Mouse (Mus musculus) heart, postnatal 0 days (tissue): ENCODE measurements at regions not wholly inside any gene's neighbourhood (a gene's known extent, or its start where the extent isn't known, plus 50 kb on each side); places are given as distances from the start of the nearest gene placed in this dataset.

Source experiments
- ATAC-seq: fragments of 200-750 bp; cut with Nextera tagmentation; 2 replicates; pipeline ENCODE4 v1.8.0; 2017; ENCODE audit warnings: low read depth, moderate number of reproducible peaks, moderate library complexity; ENCODE audit not compliant: insufficient read depth
- DNase-seq: peaks from one replicate; pipeline ENCODE4 v3.0.0-alpha.2; 2016; ENCODE audit warnings: low spot score
- H3K27ac ChIP-seq: fragments of 300-500 bp; sonication (generic); 2 replicates; pipeline ENCODE4 v1.5.1; 2014; ENCODE audit warnings: low read depth, mild to moderate bottlenecking
- H3K27me3 ChIP-seq: fragments of 300-500 bp; sonication (generic); 2 replicates; pipeline ENCODE4 v1.6.1; 2014; ENCODE audit warnings: low read length, mixed read lengths; ENCODE audit not compliant: control insufficient read depth, insufficient read depth
- H3K36me3 ChIP-seq: fragments of 300-500 bp; sonication (generic); replicated peaks from 2 replicates; pipeline ENCODE4 v1.6.1; 2014; ENCODE audit warnings: low read length, mixed read lengths; ENCODE audit not compliant: control insufficient read depth, insufficient read depth
- H3K4me1 ChIP-seq: fragments of 300-500 bp; sonication (generic); 2 replicates; pipeline ENCODE4 v1.6.1; 2014; ENCODE audit warnings: antibody characterized with exemption; ENCODE audit not compliant: control insufficient read depth, insufficient read depth
- H3K4me2 ChIP-seq: fragments of 300-500 bp; sonication (generic); 2 replicates; pipeline ENCODE4 v1.6.1; 2014; ENCODE audit warnings: low read depth, mild to moderate bottlenecking, low read length, moderate library complexity
- H3K4me3 ChIP-seq: fragments of 300-500 bp; sonication (generic); 2 replicates; pipeline ENCODE4 v1.5.1; 2014; ENCODE audit warnings: low read depth, low read length
- H3K9ac ChIP-seq: fragments of 300-500 bp; sonication (generic); replicated peaks from 2 replicates; pipeline ENCODE4 v1.6.1; 2014; ENCODE audit warnings: low read depth, low read length, mixed read lengths
- H3K9me3 ChIP-seq: fragments of 300-500 bp; sonication (generic); replicated peaks from 2 replicates; pipeline ENCODE4 v1.6.1; 2016; ENCODE audit warnings: low read length; ENCODE audit not compliant: control insufficient read depth
- CTCF ChIP-seq: IDR thresholded peaks from 2 replicates; pipeline ENCODE4 v1.5.1; 2016; ENCODE audit warnings: antibody characterized with exemption, control low read depth, low read depth
- EP300 ChIP-seq: IDR thresholded peaks from 2 replicates; pipeline ENCODE4 v1.6.1; 2016; ENCODE audit warnings: antibody characterized with exemption, low read depth
- WGBS: fragments of 180-500 bp; shearing (Covaris S2); extraction: QIAGEN DNeasy Blood & Tissue Kit; methylation state at CpG from one replicate; pipeline ENCODE4 v1.1.7; 2014; 5-methylcytosine and 5-hydroxymethylcytosine counted together

- Histone ChIP-seq H3K27ac (no peak overlapping the region), H3K4me2 (no peak overlapping the region), H3K9me3 (no peaks in the 10 kb centered on the region), H3K4me3 (no peak overlapping the region), H3K4me1 (no peaks in the 10 kb centered on the region), H3K9ac (no peak overlapping the region), H3K36me3 (no peaks in the 10 kb centered on the region), H3K27me3 (no peaks in the 10 kb centered on the region)
- DNase-seq = no peak
- TF ChIP-seq EP300 = no peak
- no peak for TF ChIP-seq CTCF
- WGBS = 65% methylated on average over 6 of the region's 6 CpGs
- no peak for ATAC-seq
Measured at GRCm38 (mm10) chr14:104264919-104265764, 202.7 kb downstream of the Pou4f1 start.

GRCm38 (mm10) chr14:104216965-104217364, 250.8 kb downstream of the Pou4f1 start:
- WGBS = 64% methylated on average over 5 of the region's 5 CpGs
- H3K36me3 ChIP-seq = no peaks in the 10 kb centered on the region
- no peak overlapping the region for H3K27ac ChIP-seq
- no peaks in the 10 kb centered on the region for H3K4me1 ChIP-seq
- H3K9ac ChIP-seq = no peak overlapping the region
- DNase-seq (no peak), ATAC-seq (no peak)
- no peaks in the 10 kb centered on the region for H3K27me3 ChIP-seq
- no peak overlapping the region for H3K4me2 ChIP-seq
- no peak for TF ChIP-seq CTCF
- TF ChIP-seq EP300 = no peak
- no peaks in the 10 kb centered on the region for H3K9me3 ChIP-seq
- no peak overlapping the region for H3K4me3 ChIP-seq

- ATAC-seq (no peak), DNase-seq (no peak)
- no peaks in the 10 kb centered on the region for H3K27me3 ChIP-seq
- no peak overlapping the region for H3K4me3 ChIP-seq
- 48% methylated on average over 3 of the region's 3 CpGs for WGBS
- H3K9ac ChIP-seq = no peak overlapping the region
- H3K4me1 ChIP-seq = no peaks in the 10 kb centered on the region
- H3K4me2 ChIP-seq = no peak overlapping the region
- H3K27ac ChIP-seq = no peak overlapping the region; the same call in 1 of the 2 replicates
- no peaks in the 10 kb centered on the region for H3K9me3 ChIP-seq
- TF ChIP-seq EP300 (no peak), CTCF (no peak)
- no peaks in the 10 kb centered on the region for H3K36me3 ChIP-seq
Measured at GRCm38 (mm10) chr14:104210719-104211118, 257.1 kb downstream of the Pou4f1 start.

GRCm38 (mm10) chr14:104208855-104209254, 258.9 kb downstream of the Pou4f1 start:
- ATAC-seq (no peak), DNase-seq (no peak)
- Histone ChIP-seq H3K4me3 (no peak overlapping the region), H3K27ac (no peak overlapping the region), H3K9me3 (no peaks in the 10 kb centered on the region), H3K27me3 (no peaks in the 10 kb centered on the region), H3K4me1 (no peaks in the 10 kb centered on the region), H3K4me2 (no peak overlapping the region), H3K36me3 (no peaks in the 10 kb centered on the region), H3K9ac (no peak overlapping the region)
- TF ChIP-seq CTCF (no peak), EP300 (no peak)
- WGBS = 60% methylated on average over 4 of the region's 4 CpGs

GRCm38 (mm10) chr14:104208040-104208816, 259.6 kb downstream of the Pou4f1 start:
- no peak overlapping the region for H3K4me3 ChIP-seq
- H3K9me3 ChIP-seq = no peaks in the 10 kb centered on the region
- H3K27ac ChIP-seq = no peak overlapping the region
- H3K4me2 ChIP-seq = no peak overlapping the region
- H3K9ac ChIP-seq = no peak overlapping the region
- ATAC-seq = no peak
- 66% methylated on average over 7 of the region's 7 CpGs for WGBS
- no peak for DNase-seq
- no peaks in the 10 kb centered on the region for H3K36me3 ChIP-seq
- no peaks in the 10 kb centered on the region for H3K4me1 ChIP-seq
- TF ChIP-seq EP300 = no peak
- no peak for TF ChIP-seq CTCF
- H3K27me3 ChIP-seq = no peaks in the 10 kb centered on the region
